Mouse (Mus musculus) heart, embryonic 11.5 days (tissue): ENCODE measurements around the gene Heatr9. TPM values are rescaled to one million over a fixed set of nuclear protein-coding genes. Genes with fewer than 3 reads are reported as not detected.

Experiments used
- ATAC-seq: fragments of 200-750 bp; cut with Nextera tagmentation; replicated peaks from 2 replicates; pipeline ENCODE4 v1.8.0; 2017; ENCODE audit warnings: moderate library complexity; ENCODE audit not compliant: insufficient number of reproducible peaks, low FRiP score, low TSS enrichment
- H3K27ac ChIP-seq: fragments of 300-500 bp; sonication (generic); 2 replicates; pipeline ENCODE4 v1.5.1; 2014; ENCODE audit warnings: mild to moderate bottlenecking, low read depth, low read length
- H3K27me3 ChIP-seq: fragments of 300-500 bp; sonication (generic); 2 replicates; pipeline ENCODE4 v1.6.1; 2014; ENCODE audit warnings: mild to moderate bottlenecking, low read length, mixed read lengths; ENCODE audit not compliant: control insufficient read depth, insufficient read depth
- H3K36me3 ChIP-seq: fragments of 300-500 bp; sonication (generic); 2 replicates; pipeline ENCODE4 v1.6.1; 2014; ENCODE audit warnings: mild to moderate bottlenecking, low read length, moderate library complexity, mixed read lengths; ENCODE audit not compliant: control insufficient read depth, insufficient read depth
- H3K4me1 ChIP-seq: fragments of 300-500 bp; sonication (generic); 2 replicates; pipeline ENCODE4 v1.6.1; 2014; ENCODE audit warnings: low read length; ENCODE audit not compliant: control insufficient read depth, insufficient read depth
- H3K4me2 ChIP-seq: fragments of 300-500 bp; sonication (generic); 2 replicates; pipeline ENCODE4 v1.6.1; 2014; ENCODE audit warnings: mild to moderate bottlenecking, moderate library complexity
- H3K4me3 ChIP-seq: fragments of 300-500 bp; sonication (generic); 2 replicates; pipeline ENCODE4 v1.5.1; 2014; ENCODE audit warnings: low read depth, low read length
- H3K9ac ChIP-seq: fragments of 300-500 bp; sonication (generic); 2 replicates; pipeline ENCODE4 v1.6.1; 2014; ENCODE audit warnings: mild to moderate bottlenecking, low read depth, low read length, moderate library complexity
- H3K9me3 ChIP-seq: fragments of 300-500 bp; sonication (generic); replicated peaks from 2 replicates; pipeline ENCODE4 v1.6.1; 2016; ENCODE audit warnings: low read length; ENCODE audit not compliant: control insufficient read depth
- WGBS: fragments of 180-500 bp; shearing (Covaris S2); extraction: QIAGEN DNeasy Blood & Tissue Kit; methylation state at CpG from one replicate; pipeline ENCODE4 v1.1.7; 2014; ENCODE audit not compliant: insufficient replicate concordance; 5-methylcytosine and 5-hydroxymethylcytosine counted together
- polyA plus RNA-seq: library from polyadenylated mRNA; unstranded; fragments of >200 nt; fragmentation: Nextera tagmentation; extraction: Ambion mirVana; gene quantifications from 2 replicates; pipeline ENCODE4 v1.2.1, GENCODE M21; 2014

The Heatr9 gene
- not detected in 2 replicates for polyA plus RNA-seq

- Histone ChIP-seq H3K9me3 (no peaks in the 10 kb centered on the region), H3K4me1 (no peaks in the 10 kb centered on the region), H3K4me3 (no peak within 1 kb of the TSS), H3K4me2 (no peak within 1 kb of the TSS), H3K36me3 (no peaks in the 10 kb centered on the region), H3K9ac (no peak within 1 kb of the TSS), H3K27me3 (no peaks in the 10 kb centered on the region), H3K27ac (no peak within 1 kb of the TSS)
- no peak for ATAC-seq
- WGBS: 90% methylated on average over 3 of the region's 3 CpGs
These were observed at the start of gene Heatr9 for GRCm38 (mm10) chr11:83522075-83522474. TSS of gene Heatr9 (minus strand) at chr11:83522175.

- no peak overlapping the region for H3K27ac ChIP-seq
- H3K36me3 ChIP-seq: no peaks in the 10 kb centered on the region
- H3K4me2 ChIP-seq: no peak overlapping the region
- H3K27me3 ChIP-seq: no peaks in the 10 kb centered on the region
- ATAC-seq: no peak
- no peaks in the 10 kb centered on the region for H3K9me3 ChIP-seq
- H3K9ac ChIP-seq: no peak overlapping the region
- 85% methylated on average over 2 of the region's 2 CpGs for whole genome bisulfite sequencing
- H3K4me3 ChIP-seq: no peak overlapping the region
- no peaks in the 10 kb centered on the region for H3K4me1 ChIP-seq
These were observed 48.2 kb upstream of the Heatr9 start for GRCm38 (mm10) chr11:83570189-83570588.

GRCm38 (mm10) chr11:83569249-83569648 lies 47.3 kb upstream of the Heatr9 start:
- Histone ChIP-seq H3K4me3 (no peak overlapping the region), H3K27ac (no peak overlapping the region)

GRCm38 (mm10) chr11:83568786-83569185 lies 46.8 kb upstream of the Heatr9 start:
- H3K27me3 ChIP-seq: no peaks in the 10 kb centered on the region
- no peak overlapping the region for H3K27ac ChIP-seq
- H3K36me3 ChIP-seq: no peaks in the 10 kb centered on the region
- 80% methylated on average over 3 of the region's 3 CpGs for WGBS
- no peak overlapping the region for H3K4me2 ChIP-seq
- H3K4me1 ChIP-seq: no peaks in the 10 kb centered on the region
- no peak overlapping the region for H3K4me3 ChIP-seq
- H3K9ac ChIP-seq: no peak overlapping the region
- H3K9me3 ChIP-seq: no peaks in the 10 kb centered on the region
- no peak for ATAC-seq

More at GRCm38 (mm10) chr11:83569249-83569648, 47.3 kb upstream of the Heatr9 start:
- H3K27me3 ChIP-seq: no peaks in the 10 kb centered on the region
- 82% methylated on average over 7 of the region's 7 CpGs for WGBS
- H3K36me3 ChIP-seq: no peaks in the 10 kb centered on the region
- H3K9ac ChIP-seq: no peak overlapping the region
- H3K4me2 ChIP-seq: no peak overlapping the region
- H3K4me1 ChIP-seq: no peaks in the 10 kb centered on the region
- no peak for ATAC-seq
- H3K9me3 ChIP-seq: no peaks in the 10 kb centered on the region

- Histone ChIP-seq H3K27ac (no peak overlapping the region), H3K4me1 (no peaks in the 10 kb centered on the region), H3K9me3 (no peaks in the 10 kb centered on the region), H3K27me3 (no peaks in the 10 kb centered on the region), H3K4me2 (no peak overlapping the region), H3K36me3 (no peaks in the 10 kb centered on the region), H3K9ac (no peak overlapping the region), H3K4me3 (no peak overlapping the region)
- ATAC-seq: no peak
- 83% methylated on average over 9 of the region's 9 CpGs for WGBS
These were observed 46.1 kb upstream of the Heatr9 start for GRCm38 (mm10) chr11:83568061-83568460.

GRCm38 (mm10) chr11:83567311-83567710 lies 45.3 kb upstream of the Heatr9 start:
- ATAC-seq: no peak
- Histone ChIP-seq H3K27me3 (no peaks in the 10 kb centered on the region), H3K4me2 (no peak overlapping the region), H3K4me3 (no peak overlapping the region), H3K9me3 (no peaks in the 10 kb centered on the region), H3K36me3 (no peaks in the 10 kb centered on the region), H3K9ac (no peak overlapping the region), H3K4me1 (no peaks in the 10 kb centered on the region), H3K27ac (no peak overlapping the region)
- whole genome bisulfite sequencing: 54% methylated on average over 7 of the region's 7 CpGs

- no peak for ATAC-seq
These were observed 44.6 kb upstream of the Heatr9 start for GRCm38 (mm10) chr11:83566617-83567016.

GRCm38 (mm10) chr11:83563754-83564153 lies 41.8 kb upstream of the Heatr9 start:
- no peak for ATAC-seq
- Histone ChIP-seq H3K27ac (no peak overlapping the region), H3K4me1 (no peaks in the 10 kb centered on the region), H3K9me3 (no peaks in the 10 kb centered on the region), H3K4me2 (no peak overlapping the region), H3K9ac (no peak overlapping the region), H3K4me3 (no peak overlapping the region), H3K27me3 (no peaks in the 10 kb centered on the region), H3K36me3 (no peaks in the 10 kb centered on the region)
- WGBS: 71% methylated on average over 2 of the region's 2 CpGs

More at GRCm38 (mm10) chr11:83566617-83567016, 44.6 kb upstream of the Heatr9 start:
- no peaks in the 10 kb centered on the region for H3K4me1 ChIP-seq
- no peaks in the 10 kb centered on the region for H3K27me3 ChIP-seq
- H3K36me3 ChIP-seq: no peaks in the 10 kb centered on the region
- H3K4me3 ChIP-seq: no peak overlapping the region
- no peak overlapping the region for H3K9ac ChIP-seq
- H3K27ac ChIP-seq: no peak overlapping the region
- no peak overlapping the region for H3K4me2 ChIP-seq
- H3K9me3 ChIP-seq: no peaks in the 10 kb centered on the region

- Histone ChIP-seq H3K36me3 (no peaks in the 10 kb centered on the region), H3K9ac (no peak overlapping the region), H3K27me3 (no peaks in the 10 kb centered on the region), H3K9me3 (no peaks in the 10 kb centered on the region), H3K4me2 (no peak overlapping the region), H3K4me3 (no peak overlapping the region), H3K27ac (no peak overlapping the region), H3K4me1 (no peaks in the 10 kb centered on the region)
- ATAC-seq: no peak
- WGBS: 71% methylated on average over 6 of the region's 6 CpGs
These were observed 40.4 kb upstream of the Heatr9 start for GRCm38 (mm10) chr11:83562311-83562887.
